Mouse (Mus musculus) spleen, adult 12 weeks (tissue): ENCODE measurements around the gene Trpm3.

Experiments used
- DNase-seq: peaks from one replicate; pipeline ENCODE4 v3.0.0; 2022; ENCODE audit warnings: low spot score

Gene Trpm3

GRCm38 (mm10) chr19:22753311-22753809 is 614.5 kb downstream of the Trpm3 start:
- no peak for DNase-seq

- DNase-seq: no peak
Observed at GRCm38 (mm10) chr19:22754071-22754470, 615.2 kb downstream of the Trpm3 start.

GRCm38 (mm10) chr19:22754498-22754897 is 615.7 kb downstream of the Trpm3 start:
- DNase-seq: no peak

DNA sequence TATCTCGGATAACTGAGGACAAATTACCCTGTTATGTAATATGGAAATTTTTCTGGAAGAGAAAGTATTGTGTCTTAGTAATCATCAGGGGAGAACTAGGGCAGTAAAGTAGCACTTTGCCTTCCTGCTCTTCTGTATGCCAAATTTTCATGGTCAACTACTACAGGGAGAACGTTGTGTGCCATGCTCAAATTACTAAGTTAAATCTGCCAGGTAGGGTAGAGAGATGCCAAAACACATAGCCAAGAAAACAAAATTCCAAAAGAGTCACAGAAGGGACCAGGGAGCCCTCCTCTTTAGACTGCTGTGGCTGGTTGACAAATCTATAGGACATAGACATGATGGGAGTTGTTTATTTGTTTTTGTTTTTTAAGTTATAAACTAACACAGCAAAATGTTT is 619.6 kb downstream of the Trpm3 start:
- no peak for DNase-seq

DNA sequence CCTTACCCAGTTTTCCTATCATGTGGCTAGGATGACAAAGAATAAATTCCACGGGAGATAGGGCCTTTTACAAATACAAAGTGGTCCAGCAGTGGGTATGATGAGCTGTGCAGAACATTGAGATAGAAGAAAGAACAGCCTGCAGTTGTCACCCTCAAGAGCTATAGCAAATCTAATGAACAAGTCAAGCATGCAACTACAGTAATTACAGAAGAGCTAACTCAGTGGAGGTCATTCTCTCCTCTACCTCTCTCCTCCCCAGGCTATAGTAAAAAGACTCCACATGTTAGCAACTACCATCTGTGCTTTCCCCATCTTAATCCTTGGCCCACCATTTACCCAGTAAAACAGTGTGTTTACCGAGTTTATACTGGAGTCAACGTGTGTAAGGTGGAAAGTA is 629.4 kb downstream of the Trpm3 start:
- no peak for DNase-seq

GRCm38 (mm10) chr19:22775191-22775695 is 636.4 kb downstream of the Trpm3 start:
- no peak for DNase-seq

- no peak for DNase-seq
Observed at GRCm38 (mm10) chr19:22780192-22780843, 641.5 kb downstream of the Trpm3 start.

- no peak for DNase-seq
Observed at GRCm38 (mm10) chr19:22781579-22781978, 642.7 kb downstream of the Trpm3 start.

DNA sequence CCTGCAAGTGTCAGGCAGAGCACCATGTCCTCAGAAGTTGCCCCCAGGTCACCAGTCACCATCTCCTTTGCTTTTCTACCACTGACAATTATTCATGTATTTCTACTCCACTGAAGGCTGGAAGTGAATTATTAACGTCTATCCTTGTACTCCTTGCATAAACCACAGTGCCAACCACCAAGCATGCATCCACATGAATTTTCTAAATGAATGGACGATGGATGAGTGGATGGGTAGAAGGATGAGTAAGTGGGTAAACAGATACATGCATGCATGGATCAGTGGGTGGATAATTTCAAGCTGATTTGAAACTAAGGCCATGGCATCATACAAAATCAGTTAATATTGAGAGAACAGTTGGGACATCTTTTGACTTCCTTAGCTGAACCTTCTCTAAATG is 644.9 kb downstream of the Trpm3 start:
- DNase-seq: no peak

DNA sequence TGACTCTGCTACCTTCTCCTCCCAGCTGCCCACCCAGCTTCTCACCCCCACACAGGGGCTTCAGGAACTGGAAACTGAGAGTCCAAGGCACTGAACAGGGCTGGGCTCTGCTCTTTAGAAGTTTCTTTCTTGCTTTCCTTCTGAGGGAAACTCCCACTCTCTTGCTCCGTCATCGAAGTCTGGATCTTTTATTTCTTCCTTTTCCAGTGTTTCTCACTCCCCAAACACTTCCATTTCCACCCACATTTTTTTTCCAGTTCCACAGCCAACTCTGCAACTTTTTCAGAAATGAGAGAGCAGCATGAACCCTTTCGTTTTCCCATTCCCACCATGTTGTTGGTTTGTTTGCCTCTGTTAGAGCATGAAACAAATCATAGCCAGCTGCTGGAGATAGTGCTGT is 650.9 kb downstream of the Trpm3 start:
- no peak for DNase-seq

- DNase-seq: no peak
Observed at GRCm38 (mm10) chr19:22796996-22797395, 658.1 kb downstream of the Trpm3 start.

DNA sequence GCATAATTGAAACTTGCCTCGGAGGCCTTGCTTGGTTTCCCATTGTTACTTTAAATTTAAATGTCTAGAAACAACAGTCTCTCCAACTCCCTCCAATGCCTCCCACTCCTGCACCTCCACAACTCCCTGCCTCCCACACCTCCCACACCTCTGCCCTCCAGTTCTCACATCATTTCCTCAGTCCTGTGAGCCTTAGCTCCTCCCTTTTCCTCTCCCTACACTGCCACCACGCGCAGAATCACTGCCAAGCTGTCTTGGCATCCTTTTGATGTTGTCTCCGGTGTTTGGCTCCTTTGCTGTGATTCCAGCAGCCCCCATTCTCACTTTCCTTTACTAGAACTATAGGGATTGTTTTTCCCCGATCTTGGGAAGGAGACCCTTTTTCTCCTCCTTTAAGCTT is 661.6 kb downstream of the Trpm3 start:
- DNase-seq: no peak

GRCm38 (mm10) chr19:22803396-22803795 is 664.5 kb downstream of the Trpm3 start:
- DNase-seq: no peak

- DNase-seq: no peak
Observed at GRCm38 (mm10) chr19:22804311-22804710, 665.5 kb downstream of the Trpm3 start.

DNA sequence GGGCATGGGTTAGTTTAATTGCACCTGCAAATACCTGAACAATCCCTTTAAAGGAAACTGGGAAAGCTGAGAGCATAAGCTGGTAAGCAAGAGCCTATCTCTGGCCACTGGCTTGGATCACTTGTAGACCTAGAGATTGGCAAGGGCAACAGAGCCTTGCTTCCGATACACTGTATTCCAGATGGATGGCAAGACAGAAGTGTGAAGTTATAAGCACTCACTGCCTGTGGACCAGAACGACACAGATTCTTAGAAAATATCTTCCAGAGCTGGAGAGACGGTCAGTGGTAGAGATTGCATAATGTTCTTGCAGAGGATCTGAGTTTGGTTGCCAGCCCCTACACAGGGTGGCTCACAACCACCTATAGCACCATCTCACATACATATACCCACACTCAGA is 671.4 kb downstream of the Trpm3 start:
- no peak for DNase-seq

DNA sequence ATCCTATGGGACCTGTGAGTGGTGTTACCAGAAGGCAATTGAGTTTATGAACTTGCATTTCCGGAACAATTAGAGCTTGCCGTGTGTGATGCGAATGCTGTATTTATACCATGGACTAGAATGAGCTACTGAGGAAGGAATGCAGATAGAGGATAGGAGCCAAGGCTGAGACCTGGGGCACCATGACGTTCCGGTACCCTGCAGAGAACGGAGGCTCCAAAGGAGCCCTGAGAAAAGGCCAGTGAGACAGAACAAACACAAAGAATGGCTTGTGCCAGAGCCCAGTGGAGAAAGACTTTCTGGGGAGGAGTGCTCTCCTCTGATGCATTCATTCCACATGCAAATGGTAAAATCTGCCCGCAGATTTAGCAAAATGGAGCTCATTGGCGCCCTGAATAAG is 682.9 kb downstream of the Trpm3 start:
- no peak for DNase-seq

DNA sequence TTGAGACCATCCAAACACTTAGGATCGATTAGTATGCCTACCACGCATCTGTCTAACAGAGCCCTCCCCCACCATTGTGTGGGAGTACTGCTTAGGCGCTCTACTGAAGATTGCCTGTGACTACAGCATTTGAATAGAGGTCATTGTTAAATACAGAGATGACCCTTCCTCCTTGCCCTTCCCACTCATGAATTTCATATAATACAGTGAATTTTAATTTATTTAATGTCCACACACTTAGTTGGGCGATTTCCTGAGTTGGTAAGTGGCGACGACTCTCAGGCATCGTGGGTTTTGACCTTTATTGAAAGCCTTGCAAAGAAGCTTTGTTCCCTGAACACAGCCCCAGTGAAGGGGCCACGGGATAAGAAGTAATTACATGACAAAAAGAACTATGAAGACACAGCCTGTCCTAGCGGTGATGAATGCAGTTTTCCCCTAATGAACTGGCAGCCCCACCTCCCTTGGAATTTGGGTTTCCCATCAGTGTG is 684.7 kb downstream of the Trpm3 start:
- DNase-seq: no peak

GRCm38 (mm10) chr19:22825812-22826211 is 687.0 kb downstream of the Trpm3 start:
- no peak for DNase-seq

- DNase-seq: no peak
Observed at GRCm38 (mm10) chr19:22828198-22828742, 689.4 kb downstream of the Trpm3 start.

DNA sequence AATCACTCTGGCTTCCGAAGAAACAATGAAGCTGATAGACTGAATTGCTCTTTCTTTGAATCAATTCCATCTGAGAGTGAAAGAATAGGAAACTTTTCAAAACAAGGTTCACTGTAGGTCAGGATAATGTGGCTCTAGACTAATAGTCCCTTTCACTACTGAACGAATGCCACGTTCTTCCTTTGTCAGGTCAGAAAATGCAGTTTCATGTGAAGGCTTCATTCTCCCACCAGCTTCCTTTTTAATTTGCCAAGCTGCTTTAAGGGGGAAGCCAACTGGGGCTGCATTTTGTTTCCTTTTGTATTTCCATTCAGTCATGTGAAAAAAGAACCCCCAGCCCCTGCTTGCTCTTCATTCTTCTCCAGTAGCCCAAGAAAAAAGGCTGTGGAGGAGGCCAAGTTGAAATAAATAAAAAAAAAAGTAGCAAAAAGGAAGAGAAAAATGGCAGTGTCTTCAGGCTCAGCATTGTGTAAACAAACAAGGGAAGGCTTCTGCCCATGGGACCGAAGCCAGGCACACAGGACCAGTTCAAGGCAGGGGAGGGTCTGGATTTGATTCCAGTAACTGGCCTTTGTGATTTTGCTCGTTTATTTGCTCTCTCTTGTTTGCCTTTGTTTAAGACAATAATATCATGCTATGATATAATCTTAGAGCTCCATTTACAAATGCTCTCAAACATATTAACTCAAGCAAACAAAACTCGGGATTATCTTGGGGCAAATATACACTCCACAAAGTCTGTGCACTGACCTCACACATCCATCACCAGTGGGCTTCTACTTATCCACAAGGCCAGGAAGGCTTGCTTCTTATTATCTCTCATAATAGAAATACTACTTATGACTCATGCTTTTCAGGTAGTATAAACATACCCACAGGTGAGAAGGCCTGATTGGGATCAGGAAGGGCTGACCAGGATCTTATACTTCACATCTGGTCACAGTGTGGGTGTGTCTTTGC is 702.5 kb downstream of the Trpm3 start:
- DNase-seq: no peak

DNA sequence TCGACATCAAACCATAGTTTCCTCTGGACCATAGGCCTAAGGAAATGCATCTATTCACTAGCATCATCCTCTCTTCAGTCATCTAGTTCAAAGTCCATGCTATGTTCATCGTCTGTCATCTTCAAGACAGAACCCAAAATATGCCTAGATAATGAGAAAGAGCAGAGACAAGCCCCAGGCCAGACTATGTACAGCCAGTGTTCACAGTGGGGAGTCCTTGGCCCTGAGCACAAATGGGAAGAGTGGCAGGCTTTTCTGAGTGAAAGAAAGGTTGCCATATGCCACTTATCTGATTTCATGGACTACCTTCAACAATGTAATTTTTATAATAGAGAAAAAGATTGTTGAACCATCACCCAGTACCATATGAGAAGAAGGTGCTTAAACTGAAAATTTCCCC is 703.9 kb downstream of the Trpm3 start:
- no peak for DNase-seq

GRCm38 (mm10) chr19:22847696-22848095 is 708.9 kb downstream of the Trpm3 start:
- no peak for DNase-seq

DNA sequence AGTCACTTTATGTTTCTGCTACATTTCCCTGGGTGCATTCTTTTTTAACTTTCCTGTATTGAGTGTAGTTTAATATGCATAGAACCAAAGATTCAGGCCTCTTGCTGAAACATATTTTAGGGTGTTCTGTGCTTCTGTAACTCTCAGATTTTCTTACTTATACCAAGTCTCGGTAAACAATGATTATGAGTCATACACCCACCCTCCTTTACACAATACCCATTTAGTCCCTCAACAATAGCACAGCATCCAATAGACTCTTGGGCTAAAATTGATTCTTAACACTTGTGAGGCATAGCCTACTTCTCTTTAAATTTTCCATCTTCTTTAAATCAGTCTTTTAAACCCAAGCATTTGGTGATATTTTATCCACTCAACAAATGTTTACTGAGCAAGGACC is 709.4 kb downstream of the Trpm3 start:
- DNase-seq: no peak
